Mouse (Mus musculus) Muller cell, postnatal 12 days (primary cell): Measurements from ENCODE around the gene Acly.
"Not testable (repeated sequence)": the region's sequence is repeated elsewhere in the genome, so short reads cannot be mapped to it uniquely, and the experiment has no call there.

ENCODE experiments used
- DNase-seq: peaks from one replicate; pipeline ENCODE4 v3.0.0-alpha.2; 2015; ENCODE audit errors: inconsistent ontology term

The Acly gene

GRCm38 (mm10) chr11:100544832-100545745, 17.3 kb upstream of the Acly start, which contains the start of gene Ttc25:
Ttc25 (plus strand) TSS chr11:100545607.
- DNase-seq: peak; percentile 96

- DNase-seq: no peak
These were observed 13.8 kb upstream of the Acly start for GRCm38 (mm10) chr11:100541577-100541976.

GRCm38 (mm10) chr11:100540966-100541365, 13.2 kb upstream of the Acly start:
- DNase-seq: no peak

- DNase-seq: no peak
These were observed 8.7 kb upstream of the Acly start for GRCm38 (mm10) chr11:100536466-100536865.

GRCm38 (mm10) chr11:100535996-100536395, 8.2 kb upstream of the Acly start:
- no peak for DNase-seq

- not testable (repeated sequence) for DNase-seq
These were observed 7.0 kb upstream of the Acly start for GRCm38 (mm10) chr11:100534821-100535220.

GRCm38 (mm10) chr11:100534411-100534810, 6.6 kb upstream of the Acly start:
- DNase-seq: not testable (repeated sequence)

- no peak for DNase-seq
These were observed 6.1 kb upstream of the Acly start for GRCm38 (mm10) chr11:100533871-100534270.

GRCm38 (mm10) chr11:100528375-100529165, 770 bp upstream of the Acly start:
- DNase-seq: no peak

GRCm38 (mm10) chr11:100527066-100527457, 738 bp downstream of the Acly start:
- peak; percentile 79 for DNase-seq

- no peak for DNase-seq
These were observed 1.6 kb downstream of the Acly start for GRCm38 (mm10) chr11:100526052-100526816.

- no peak for DNase-seq
These were observed 2.7 kb downstream of the Acly start for GRCm38 (mm10) chr11:100524987-100525630.

- no peak for DNase-seq
These were observed 3.4 kb downstream of the Acly start for GRCm38 (mm10) chr11:100524358-100524757.

- no peak for DNase-seq
These were observed 7.0 kb downstream of the Acly start for GRCm38 (mm10) chr11:100520838-100521237.

GRCm38 (mm10) chr11:100519188-100519587, 8.6 kb downstream of the Acly start:
- no peak for DNase-seq

GRCm38 (mm10) chr11:100518188-100518591, 9.6 kb downstream of the Acly start:
- DNase-seq: no peak

- no peak for DNase-seq
These were observed 11.5 kb downstream of the Acly start for GRCm38 (mm10) chr11:100516291-100516690.

GRCm38 (mm10) chr11:100515789-100516188, 12.0 kb downstream of the Acly start:
- no peak for DNase-seq

- no peak for DNase-seq
These were observed 12.7 kb downstream of the Acly start for GRCm38 (mm10) chr11:100515061-100515460.

GRCm38 (mm10) chr11:100513716-100514115, 14.1 kb downstream of the Acly start:
- DNase-seq: no peak

GRCm38 (mm10) chr11:100512384-100512783, 15.4 kb downstream of the Acly start:
- no peak for DNase-seq
